Mouse (Mus musculus): ENCODE results near the gene Scd3. TPM values are rescaled to one million over a fixed set of nuclear protein-coding genes. Genes with fewer than 3 reads are reported as not detected.

Gene Scd3
- polyA plus RNA-seq, 1 experiment from 2014 or later: 0.20 TPM

GRCm38 (mm10) chr19:44285554-44285953, 82.5 kb downstream of the Scd3 start:
- no peak for ATAC-seq (ENCODE audit: insufficient read depth)
- Histone ChIP-seq H3K36me3 (ENCODE audit: insufficient read depth) (no peaks in the 10 kb centered on the region), H3K9ac (no peak overlapping the region), H3K4me3 (ENCODE audit: low read depth, low read length) (no peak overlapping the region), H3K9me3 (ENCODE audit: low read depth, low read length) (no peaks in the 10 kb centered on the region), H3K27ac (ENCODE audit: low read depth) (peak overlapping the region; percentile 98; the same call in 1 of the 2 replicates), H3K27me3 (ENCODE audit: insufficient read depth, low read length) (no peaks in the 10 kb centered on the region), H3K4me1 (ENCODE audit: insufficient read depth) (peaks cover 52% of the 10 kb centered on the region), H3K4me2 (no peak overlapping the region)
- no peak for TF ChIP-seq CTCF (IDR thresholded peaks at IDR 0.05; ENCODE audit: low read depth)
- no peak for DNase-seq
- WGBS: 88% methylated on average over 8 of the region's 8 CpGs

GRCm38 (mm10) chr19:44286109-44286508, 83.0 kb downstream of the Scd3 start:
- H3K4me2 ChIP-seq: peak overlapping the region; percentile 14; the same call in 1 of the 2 replicates
- H3K9me3 ChIP-seq (ENCODE audit: low read depth, low read length): no peaks in the 10 kb centered on the region
- H3K4me3 ChIP-seq (ENCODE audit: low read depth, low read length): no peak overlapping the region
- no peak for TF ChIP-seq CTCF (IDR thresholded peaks at IDR 0.05; ENCODE audit: low read depth)
- ATAC-seq (ENCODE audit: insufficient read depth) (no peak), DNase-seq (peak; percentile 68)
- peak overlapping the region; percentile 98; the same call in 1 of the 2 replicates for H3K27ac ChIP-seq (ENCODE audit: low read depth)
- peaks cover 47% of the 10 kb centered on the region for H3K4me1 ChIP-seq (ENCODE audit: insufficient read depth)
- WGBS: 28% methylated on average over 2 of the region's 2 CpGs
- no peaks in the 10 kb centered on the region for H3K36me3 ChIP-seq (ENCODE audit: insufficient read depth)
- H3K27me3 ChIP-seq (ENCODE audit: insufficient read depth, low read length): no peaks in the 10 kb centered on the region
- no peak overlapping the region for H3K9ac ChIP-seq

- DNase-seq: peak; percentile 15
These were observed 84.5 kb downstream of the Scd3 start for GRCm38 (mm10) chr19:44287415-44288110.

GRCm38 (mm10) chr19:44292083-44292482, 89.0 kb downstream of the Scd3 start:
- no peak overlapping the region for H3K27ac ChIP-seq (ENCODE audit: low read depth)
- H3K9me3 ChIP-seq (ENCODE audit: low read depth, low read length): no peaks in the 10 kb centered on the region
- H3K9ac ChIP-seq: no peak overlapping the region
- H3K36me3 ChIP-seq (ENCODE audit: insufficient read depth): peaks cover 22% of the 10 kb centered on the region
- TF ChIP-seq CTCF (IDR thresholded peaks at IDR 0.05; ENCODE audit: low read depth): no peak
- WGBS: 60% methylated on average over 2 of the region's 2 CpGs
- no peak overlapping the region for H3K4me3 ChIP-seq (ENCODE audit: low read depth, low read length)
- peaks cover 28% of the 10 kb centered on the region for H3K4me1 ChIP-seq (ENCODE audit: insufficient read depth)
- ATAC-seq (ENCODE audit: insufficient read depth) (no peak), DNase-seq (no peak)
- no peaks in the 10 kb centered on the region for H3K27me3 ChIP-seq (ENCODE audit: insufficient read depth, low read length)
- H3K4me2 ChIP-seq: no peak overlapping the region

More at GRCm38 (mm10) chr19:44287415-44288110, 84.5 kb downstream of the Scd3 start:
- 30% methylated on average over 10 of the region's 11 CpGs for WGBS
- Histone ChIP-seq H3K4me3 (ENCODE audit: low read depth, low read length) (no peak overlapping the region), H3K36me3 (ENCODE audit: insufficient read depth) (no peaks in the 10 kb centered on the region), H3K27me3 (ENCODE audit: insufficient read depth, low read length) (no peaks in the 10 kb centered on the region), H3K4me2 (no peak overlapping the region), H3K9ac (no peak overlapping the region), H3K9me3 (ENCODE audit: low read depth, low read length) (no peaks in the 10 kb centered on the region), H3K27ac (ENCODE audit: low read depth) (no peak overlapping the region; the same call in 1 of the 2 replicates), H3K4me1 (ENCODE audit: insufficient read depth) (peaks cover 40% of the 10 kb centered on the region)
- TF ChIP-seq CTCF (IDR thresholded peaks at IDR 0.05; ENCODE audit: low read depth): no peak
- ATAC-seq (ENCODE audit: insufficient read depth): no peak

GRCm38 (mm10) chr19:44292483-44292882, 89.4 kb downstream of the Scd3 start:
- ATAC-seq (ENCODE audit: insufficient read depth) (no peak), DNase-seq (peak; percentile 5)
- H3K27ac ChIP-seq (ENCODE audit: low read depth): peak overlapping the region; percentile 90
- no peaks in the 10 kb centered on the region for H3K9me3 ChIP-seq (ENCODE audit: low read depth, low read length)
- no peak for TF ChIP-seq CTCF (IDR thresholded peaks at IDR 0.05; ENCODE audit: low read depth)
- peak overlapping the region; percentile 43; the same call in 1 of the 2 replicates for H3K9ac ChIP-seq
- no peaks in the 10 kb centered on the region for H3K27me3 ChIP-seq (ENCODE audit: insufficient read depth, low read length)
- H3K4me3 ChIP-seq (ENCODE audit: low read depth, low read length): peak overlapping the region; percentile 81
- 62% methylated on average over 3 of the region's 3 CpGs for WGBS
- H3K36me3 ChIP-seq (ENCODE audit: insufficient read depth): peaks cover 26% of the 10 kb centered on the region
- H3K4me1 ChIP-seq (ENCODE audit: insufficient read depth): peaks cover 29% of the 10 kb centered on the region
- H3K4me2 ChIP-seq: peak overlapping the region; percentile 90

GRCm38 (mm10) chr19:44292941-44293768, 90.1 kb downstream of the Scd3 start, which contains the start of gene Scd2:
Gene Scd2, plus strand, starts transcription at chr19:44293674.
- H3K27me3 ChIP-seq (ENCODE audit: insufficient read depth, low read length): no peaks in the 10 kb centered on the region
- peak; percentile 60 for DNase-seq
- peaks cover 31% of the 10 kb centered on the region for H3K4me1 ChIP-seq (ENCODE audit: insufficient read depth)
- peak within 1 kb of the TSS; percentile 83 for H3K9ac ChIP-seq
- peak within 1 kb of the TSS; percentile 95 for H3K27ac ChIP-seq (ENCODE audit: low read depth)
- H3K9me3 ChIP-seq (ENCODE audit: low read depth, low read length): no peaks in the 10 kb centered on the region
- ATAC-seq (ENCODE audit: insufficient read depth): no peak
- TF ChIP-seq CTCF (IDR thresholded peaks at IDR 0.05; ENCODE audit: low read depth): no peak
- WGBS: 2% methylated on average over 21 of the region's 21 CpGs
- peaks cover 33% of the 10 kb centered on the region for H3K36me3 ChIP-seq (ENCODE audit: insufficient read depth)
- peak within 1 kb of the TSS; percentile 81 for H3K4me3 ChIP-seq (ENCODE audit: low read depth, low read length)
- H3K4me2 ChIP-seq: peak within 1 kb of the TSS; percentile 90

Other genes with a start within 250 kb of the Scd3 start
- 5.4 and 7.5 TPM in 2 replicates for gene Cpn1, start 216.7 kb upstream of the Scd3 start, polyA plus RNA-seq (2014; fragmentation: Nextera tagmentation; extraction: Ambion mirVana)
- 0.41 and 0.42 TPM in 2 replicates for gene Cyp2c23, start 174.1 kb upstream of the Scd3 start, polyA plus RNA-seq (2014; fragmentation: Nextera tagmentation; extraction: Ambion mirVana)
- gene Erlin1, start 133.5 kb upstream of the Scd3 start, polyA plus RNA-seq (2014; fragmentation: Nextera tagmentation; extraction: Ambion mirVana): 30.8 and 34.8 TPM in 2 replicates
- gene Chuk, start 95.8 kb upstream of the Scd3 start, polyA plus RNA-seq (2014; fragmentation: Nextera tagmentation; extraction: Ambion mirVana): 42.0 and 44.7 TPM in 2 replicates
- gene Cwf19l1, start 67.4 kb upstream of the Scd3 start, polyA plus RNA-seq (2014; fragmentation: Nextera tagmentation; extraction: Ambion mirVana): 32.8 and 36.3 TPM in 2 replicates
- 86.5 and 89.7 TPM in 2 replicates for gene Bloc1s2, start 56.8 kb upstream of the Scd3 start, polyA plus RNA-seq (2014; fragmentation: Nextera tagmentation; extraction: Ambion mirVana)
- gene Pkd2l1, start 10.8 kb upstream of the Scd3 start, polyA plus RNA-seq (2014; fragmentation: Nextera tagmentation; extraction: Ambion mirVana): not detected in 2 replicates
- 248 and 257 TPM in 2 replicates for gene Scd2, start 90.4 kb downstream of the Scd3 start, polyA plus RNA-seq (2014; fragmentation: Nextera tagmentation; extraction: Ambion mirVana)
- 0.15 TPM in 1 of 2 replicates, not detected in the other for gene Scd4, start 129.8 kb downstream of the Scd3 start, polyA plus RNA-seq (2014; fragmentation: Nextera tagmentation; extraction: Ambion mirVana)
- gene Scd1, start 204.6 kb downstream of the Scd3 start, polyA plus RNA-seq (2014; fragmentation: Nextera tagmentation; extraction: Ambion mirVana): 2.7 and 3.1 TPM in 2 replicates

Data from lung, embryonic 14.5 days (tissue).